Mouse (Mus musculus) cerebellum, postnatal 4 days (tissue): ENCODE measurements around the gene Fkbpl.

Source experiments
- DNase-seq, 2 experiments: peaks; one replicate each; pipeline ENCODE4 v3.0.0; 2022; ENCODE audit warnings: low spot score in 2 of 2, mixed read lengths in 1 of 2

Gene Fkbpl

GRCm38 (mm10) chr17:34644608-34645007 lies at the start of gene Fkbpl:
TSS of gene Fkbpl (plus strand) at chr17:34644764.
- peak; percentile 90 to 94 for DNase-seq

GRCm38 (mm10) chr17:34596098-34596497 lies 48.5 kb upstream of the Fkbpl start:
- no peak for DNase-seq

DNA sequence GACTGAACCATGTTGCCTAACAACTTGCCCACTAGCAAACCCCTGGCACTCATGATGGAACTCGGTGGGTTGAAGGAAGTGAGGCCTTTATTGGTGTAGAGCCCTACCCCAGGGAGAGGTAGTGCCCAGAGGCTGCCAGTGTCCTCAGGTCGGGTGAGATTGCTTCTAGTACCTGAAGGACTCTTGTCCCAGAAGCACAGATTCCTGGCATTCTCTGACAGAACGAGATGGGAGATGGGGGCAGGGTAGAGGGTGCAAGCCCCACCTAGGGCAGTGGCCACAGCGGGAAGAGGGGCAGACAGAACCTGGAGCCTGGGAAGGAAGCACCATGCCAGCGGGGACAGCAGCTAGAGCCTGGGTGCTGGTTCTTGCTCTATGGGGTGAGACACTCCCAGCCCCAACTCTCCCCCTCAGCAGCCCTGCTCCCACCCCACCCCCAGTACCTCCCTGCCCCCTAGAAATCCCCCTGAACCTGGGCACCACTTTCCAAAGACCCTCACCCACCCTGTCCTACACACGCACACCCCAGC lies 46.9 kb upstream of the Fkbpl start, which contains the start of gene Ager:
Ager (plus strand) TSS at position 297 of the 530 bp plus-strand sequence.
- no peak for DNase-seq

DNA sequence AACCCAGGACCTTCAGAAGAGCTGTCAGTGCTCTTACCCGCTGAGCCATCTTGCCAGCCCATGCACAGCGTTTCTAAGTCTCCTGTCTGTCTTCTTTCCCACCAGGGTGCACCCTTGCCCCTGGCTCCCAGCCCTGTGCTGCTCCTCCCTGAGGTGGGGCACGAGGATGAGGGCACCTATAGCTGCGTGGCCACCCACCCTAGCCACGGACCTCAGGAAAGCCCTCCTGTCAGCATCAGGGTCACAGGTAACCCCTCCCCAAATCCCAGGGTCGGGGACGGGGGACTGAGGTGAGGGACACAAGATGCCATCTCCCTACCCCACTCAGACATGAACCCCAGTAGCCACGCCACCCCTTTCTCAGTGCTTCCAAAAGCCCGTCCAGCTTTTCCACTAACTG lies 44.7 kb upstream of the Fkbpl start:
- no peak for DNase-seq

GRCm38 (mm10) chr17:34601796-34602195 lies 42.8 kb upstream of the Fkbpl start:
- DNase-seq: no peak

DNA sequence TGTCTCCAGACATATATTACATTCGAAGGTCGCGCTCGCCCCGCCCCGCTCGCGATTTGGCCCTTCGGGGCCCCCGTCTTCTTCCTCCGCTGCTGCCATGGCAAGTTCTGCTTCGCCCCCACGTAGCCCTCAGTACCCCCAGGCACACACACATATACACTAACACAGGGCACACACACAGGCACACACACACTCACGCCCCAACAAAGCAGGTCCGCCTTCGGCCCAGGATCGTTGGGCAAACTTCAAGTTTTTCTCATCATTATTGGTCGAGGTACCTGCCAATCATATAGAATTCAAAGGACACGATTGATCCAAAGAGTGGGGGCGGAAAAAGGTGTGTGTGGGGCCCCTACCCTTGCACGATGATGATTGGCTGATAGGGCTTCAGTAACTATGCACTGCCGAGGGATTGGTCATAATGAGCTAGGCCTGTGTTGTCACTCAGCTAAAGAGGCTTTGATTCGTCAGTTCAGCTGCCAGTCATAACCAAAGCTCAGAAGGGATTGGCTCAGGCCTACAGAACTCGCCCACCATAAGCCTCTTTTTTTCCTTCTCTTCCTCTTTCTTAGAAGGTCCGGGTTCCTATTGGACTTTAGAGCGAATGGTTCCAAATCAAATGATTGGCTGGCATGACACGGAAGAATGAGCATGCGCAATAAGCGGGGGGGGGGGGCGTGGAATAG lies 41.0 kb upstream of the Fkbpl start, which contains the start of gene Rnf5:
Rnf5 (minus strand) TSS at position 316 of the 686 bp plus-strand sequence.
- DNase-seq: peak; percentile 96 to 99

DNA sequence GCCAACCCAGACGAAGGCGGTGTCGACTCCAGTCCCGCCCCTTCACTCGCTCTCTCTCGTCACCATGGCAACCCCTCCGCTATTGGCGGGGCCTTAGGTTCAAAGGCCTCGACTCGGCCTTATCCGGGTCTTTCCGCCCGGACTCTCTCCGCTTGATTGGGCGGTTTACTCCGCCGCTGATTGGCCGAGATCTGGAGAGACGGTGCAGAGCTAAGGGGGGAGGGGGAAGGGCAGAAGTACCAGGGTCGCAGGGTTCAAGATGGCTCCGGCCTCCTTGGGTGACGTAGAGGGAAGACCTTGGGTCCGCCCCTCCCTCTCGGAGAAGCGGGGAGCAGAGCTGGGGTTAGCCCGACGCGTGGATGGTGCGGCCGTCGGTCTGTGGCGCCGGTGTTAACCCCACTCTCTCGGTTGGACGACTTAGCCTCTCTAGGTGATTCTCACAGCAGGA lies 40.5 kb upstream of the Fkbpl start, which contains the start of gene Agpat1:
Agpat1 (plus strand) TSS at position 202 of the 448 bp plus-strand sequence.
- peak; percentile 90 to 97 for DNase-seq

DNA sequence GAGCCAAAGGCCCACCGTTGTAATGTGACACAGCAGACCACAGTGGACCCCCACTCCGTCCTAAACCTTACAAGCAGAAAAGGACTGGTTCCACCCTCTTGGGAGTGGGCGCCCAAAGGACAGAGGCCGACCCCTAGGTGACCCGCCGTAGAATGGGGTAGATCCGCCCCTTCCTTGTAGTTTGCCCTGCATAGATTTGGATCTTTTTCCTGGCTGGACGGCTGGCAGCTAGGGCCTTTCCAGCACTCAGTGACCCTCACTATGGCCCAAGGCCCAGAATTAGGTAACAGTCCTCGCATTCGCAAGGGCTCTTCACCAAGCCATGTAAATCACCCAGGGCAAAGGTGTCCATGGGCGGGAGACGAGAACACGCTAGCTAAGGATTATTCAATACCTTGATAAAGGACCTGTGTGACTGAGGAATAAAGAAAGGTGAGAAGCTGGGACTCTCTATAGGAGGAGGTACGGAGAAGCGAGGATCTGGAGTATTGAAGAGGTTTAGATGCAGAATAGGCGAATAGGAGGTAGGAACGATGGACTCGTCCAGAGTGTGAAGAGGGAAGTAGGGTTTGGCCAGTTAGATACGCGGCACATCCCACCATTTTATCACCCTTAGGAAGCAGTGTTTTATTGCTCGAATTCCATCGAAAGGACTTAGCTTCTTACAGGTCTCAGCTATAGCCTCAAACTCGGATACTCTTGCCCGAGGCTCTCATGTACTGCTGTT lies 39.9 kb upstream of the Fkbpl start:
- peak in 1 of 2 experiments; percentile 41 for DNase-seq

DNA sequence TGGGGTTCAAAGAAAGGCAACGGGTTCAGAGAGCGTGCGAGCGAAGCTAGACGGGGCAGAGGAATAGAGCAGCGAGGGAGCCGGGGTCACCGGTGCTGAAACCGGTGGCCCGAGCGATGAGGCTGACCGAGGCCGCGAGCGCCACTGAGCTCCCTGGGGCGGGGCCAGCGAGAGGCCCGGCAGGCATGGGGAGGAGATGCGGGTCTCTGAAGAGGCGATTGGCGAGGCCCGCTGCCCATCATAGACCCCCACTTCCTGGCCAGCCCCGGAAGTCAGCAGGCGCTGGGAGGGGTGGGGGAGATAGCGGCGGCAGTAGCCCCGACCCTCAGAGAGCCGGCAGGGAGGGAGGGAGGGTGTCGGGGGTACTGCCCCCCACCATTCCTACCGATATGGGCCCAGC lies 39.0 kb upstream of the Fkbpl start:
- DNase-seq: peak; percentile 95 to 98

DNA sequence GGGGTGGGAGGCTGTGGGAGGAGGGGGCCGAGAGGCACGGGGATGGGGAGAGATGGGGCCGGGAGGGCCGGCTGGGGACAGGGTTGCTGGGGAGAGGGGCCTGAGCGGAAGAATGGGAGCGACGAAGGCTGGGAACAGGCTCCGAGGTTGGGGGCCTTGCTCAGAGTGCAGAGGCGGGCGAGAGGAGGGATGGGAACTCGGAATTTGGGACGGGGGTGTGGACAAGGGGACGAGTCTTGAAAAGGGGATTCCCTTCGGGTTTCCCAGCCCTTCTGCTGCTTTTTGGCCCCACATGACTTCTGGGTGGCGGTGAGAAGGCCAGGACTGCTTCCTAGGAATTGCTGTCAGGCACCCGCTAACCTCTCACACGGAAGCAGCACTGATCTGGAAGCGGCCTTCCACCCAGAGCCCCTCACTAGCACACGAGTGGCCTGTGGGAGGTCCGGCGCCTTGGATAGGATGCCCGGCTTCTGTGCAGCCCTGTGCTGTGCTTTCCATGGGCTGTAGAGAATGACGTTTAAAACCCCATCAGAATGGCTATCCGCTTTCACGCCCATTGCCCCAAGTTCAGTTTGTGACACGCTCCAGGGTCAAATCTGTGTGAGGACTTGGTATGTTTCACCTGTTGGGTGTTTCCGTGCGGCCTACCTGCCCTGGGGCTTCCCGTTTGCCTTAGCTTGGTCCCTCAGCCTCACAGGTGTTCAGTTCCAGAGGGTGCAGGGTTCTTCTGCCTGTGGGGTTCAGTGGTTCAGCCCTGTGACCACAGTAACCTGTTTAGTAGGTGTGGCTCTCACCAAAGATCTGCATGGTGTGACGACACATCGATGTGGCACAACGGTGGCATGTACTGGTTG lies 38.2 kb upstream of the Fkbpl start:
- DNase-seq: peak in 1 of 2 experiments; percentile 45

GRCm38 (mm10) chr17:34607997-34608396 lies 36.6 kb upstream of the Fkbpl start:
- DNase-seq: no peak

GRCm38 (mm10) chr17:34611050-34611449 lies 33.5 kb upstream of the Fkbpl start:
- no peak for DNase-seq

DNA sequence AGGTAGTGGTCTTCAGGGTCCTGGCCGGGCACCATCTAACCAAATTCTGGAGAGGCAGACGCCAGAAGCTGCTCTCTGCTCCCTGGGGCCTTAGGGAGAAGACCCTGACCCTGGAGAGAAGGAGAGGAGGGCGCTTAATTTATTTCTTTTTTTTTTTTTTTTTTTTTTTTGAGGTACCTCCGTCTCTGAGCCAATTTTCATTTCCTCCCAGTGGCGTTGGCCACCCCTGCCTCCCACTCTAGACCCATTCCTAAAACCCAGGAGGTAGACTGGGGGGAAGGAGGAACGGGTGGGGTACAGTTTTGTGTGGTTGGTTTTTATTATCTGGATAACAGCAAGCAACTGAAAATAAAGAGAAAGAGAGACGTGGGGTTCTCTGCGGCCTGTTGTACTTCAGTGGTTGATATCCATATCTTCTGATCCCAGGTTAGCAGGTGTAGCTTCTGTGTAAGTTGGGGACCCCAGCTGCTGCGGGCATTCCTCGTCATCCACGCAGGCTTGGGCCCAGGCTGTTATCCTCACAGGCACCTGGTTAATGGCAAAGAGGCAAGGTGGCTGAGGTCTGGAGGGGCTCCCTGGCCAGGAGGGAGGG lies 31.4 kb upstream of the Fkbpl start:
- DNase-seq: no peak

DNA sequence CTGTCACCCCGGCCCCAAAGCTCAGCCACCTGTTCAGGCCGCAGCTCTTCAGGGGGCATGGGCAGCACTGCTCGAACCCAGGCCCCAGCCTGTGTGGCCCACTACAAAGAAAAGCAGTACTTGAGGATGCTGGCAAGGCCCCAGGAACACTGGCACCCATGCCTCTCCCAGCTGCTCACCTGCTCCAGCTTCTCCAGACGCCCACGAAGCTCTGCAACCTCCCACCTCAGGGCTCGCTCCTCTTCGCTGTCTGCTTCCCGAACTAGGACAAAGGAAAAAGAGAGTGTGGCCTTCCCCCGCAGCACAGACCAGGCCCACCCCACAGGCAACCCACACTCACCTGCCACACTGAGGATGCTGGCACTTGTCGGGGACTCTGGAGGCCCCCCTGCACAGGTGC lies 30.7 kb upstream of the Fkbpl start:
- DNase-seq: no peak

- no peak for DNase-seq
Measured at GRCm38 (mm10) chr17:34615871-34616270, 28.7 kb upstream of the Fkbpl start, which contains the start of gene Egfl8. TSS of gene Egfl8 (minus strand) at chr17:34615971.

DNA sequence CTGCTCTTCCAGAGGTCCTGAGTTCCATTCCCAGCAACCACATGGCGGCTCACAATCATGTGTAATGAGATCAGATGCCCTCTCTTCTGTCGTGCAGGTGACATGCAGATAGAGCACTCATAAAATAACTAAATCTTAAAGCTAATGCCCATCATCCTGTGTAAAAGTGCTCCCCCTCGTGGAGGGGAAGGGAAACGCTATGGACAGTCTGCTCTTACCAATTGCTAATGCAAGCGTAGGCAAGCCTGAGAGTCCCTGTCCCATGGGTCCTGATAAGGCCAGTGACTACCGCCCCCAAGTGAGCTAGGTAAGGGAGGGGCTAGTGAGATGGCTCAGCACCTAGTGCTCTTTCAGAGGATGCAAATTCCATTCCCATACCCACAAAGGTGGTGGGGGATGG lies 25.6 kb upstream of the Fkbpl start:
- peak in 1 of 2 experiments; percentile 57 for DNase-seq

GRCm38 (mm10) chr17:34621006-34621405 lies 23.6 kb upstream of the Fkbpl start:
- no peak for DNase-seq

DNA sequence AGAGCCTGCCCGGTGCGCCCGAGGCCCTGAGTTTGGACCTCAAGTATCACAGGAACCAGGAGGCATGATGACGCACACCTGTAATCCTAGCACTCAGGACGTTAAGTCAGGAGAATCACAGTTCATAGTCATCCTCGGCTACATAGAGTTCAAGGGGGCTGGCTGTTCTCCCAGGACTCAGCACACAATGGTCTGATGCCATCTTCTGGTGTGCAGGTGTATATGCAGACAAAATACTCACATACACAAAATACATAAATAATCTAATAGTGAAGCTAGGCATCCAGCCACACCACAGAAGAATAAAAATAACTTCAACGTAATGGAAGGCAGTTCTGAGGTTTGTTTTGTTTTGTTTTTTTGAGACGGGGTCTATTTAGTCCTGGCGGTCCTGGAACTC lies 21.4 kb upstream of the Fkbpl start:
- DNase-seq: no peak

DNA sequence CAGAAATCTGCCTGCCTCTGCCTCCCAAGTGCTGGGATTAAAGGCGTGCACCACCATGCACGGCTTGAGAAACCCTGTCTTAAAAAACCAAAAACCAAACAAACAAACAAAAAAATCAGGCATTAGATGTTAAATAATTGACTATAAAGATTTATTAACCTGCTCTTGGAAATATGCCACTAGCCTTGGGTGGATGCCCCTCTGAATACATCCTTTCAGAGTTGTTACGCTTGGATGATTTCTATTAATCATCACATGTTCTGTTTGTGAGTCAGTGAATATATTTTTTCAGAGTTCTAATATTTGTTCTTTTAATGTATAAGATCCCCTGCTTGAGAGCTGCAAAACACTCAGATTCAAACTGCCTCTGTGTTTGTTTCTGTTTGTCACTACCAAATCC lies 19.6 kb upstream of the Fkbpl start:
- DNase-seq: no peak

DNA sequence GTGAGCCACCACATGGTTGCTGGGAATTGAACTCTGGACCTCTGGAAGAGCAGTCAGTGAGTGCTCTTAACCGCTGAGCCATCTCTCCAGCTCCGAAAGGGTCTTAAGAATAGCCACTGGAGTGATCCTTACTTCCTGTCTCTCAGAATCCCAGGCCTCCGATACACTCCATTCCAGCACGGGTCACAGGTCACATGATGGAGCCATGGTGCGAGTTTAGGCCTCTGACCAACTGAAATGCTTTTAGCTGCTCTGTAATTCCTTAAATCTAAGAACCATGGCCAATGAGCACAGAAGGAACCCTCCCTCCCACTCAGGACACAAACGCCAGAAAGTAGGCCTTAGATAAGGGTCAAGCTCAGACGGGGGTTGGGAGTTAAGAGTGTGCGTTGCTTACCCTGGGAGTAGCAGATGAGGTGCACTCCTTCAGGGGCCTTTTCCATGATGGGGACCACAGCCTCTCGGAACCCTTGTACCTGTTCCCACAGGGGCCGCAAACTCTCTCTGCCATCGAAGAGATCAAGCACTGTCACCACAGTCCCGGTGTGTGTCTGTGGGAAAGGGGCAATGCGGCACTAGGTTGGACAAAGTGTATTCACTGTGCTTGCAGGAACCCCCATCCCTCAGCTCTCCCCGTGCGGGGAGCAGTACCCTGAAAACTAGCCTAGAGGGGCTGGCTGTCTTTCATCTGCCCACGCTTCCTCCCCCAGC lies 18.3 kb upstream of the Fkbpl start:
- no peak for DNase-seq

GRCm38 (mm10) chr17:34626773-34627092 lies 17.8 kb upstream of the Fkbpl start:
- DNase-seq: peak in 1 of 2 experiments; percentile 55
